13 mouse cellular contexts compared by ENCODE assay signal in the genomic region with DNA sequence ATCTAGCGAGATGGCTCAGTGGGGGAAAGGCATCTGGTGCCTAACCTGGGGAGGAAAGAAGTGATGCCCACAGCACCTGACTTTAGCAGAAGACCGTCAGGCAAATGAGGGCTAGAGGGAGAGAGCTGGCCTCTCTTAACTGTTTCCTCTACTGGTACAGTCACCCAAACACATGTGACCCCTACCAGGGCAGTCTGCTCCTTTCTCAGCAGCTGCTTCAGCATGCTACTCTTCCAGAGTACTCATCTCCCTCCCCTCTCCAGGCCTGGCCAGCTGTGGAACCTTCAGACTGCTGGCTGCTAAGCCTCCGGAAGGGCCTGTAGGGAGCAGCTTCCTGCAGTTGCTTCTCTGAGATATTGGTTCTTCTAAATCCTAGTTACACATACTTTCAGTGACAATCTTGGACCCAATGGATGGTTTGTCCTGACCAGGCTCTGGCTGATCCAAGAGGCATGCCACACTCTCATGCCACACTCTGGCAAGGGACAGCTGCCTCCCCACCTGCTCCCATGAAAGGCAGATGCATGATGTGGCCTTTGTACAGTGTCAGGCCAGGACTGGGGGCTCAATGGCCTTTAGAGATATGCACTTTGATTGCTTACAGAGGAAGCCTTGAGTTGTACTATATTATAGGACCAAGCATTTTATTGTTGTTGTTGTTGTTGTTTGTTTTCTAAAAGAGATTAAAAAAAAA.
DNase-seq lines count a peak whose midpoint lies in the region; ATAC-seq and TF ChIP-seq lines count a peak whose summit lies in the region.
"Had no signal": no experiment of that assay in that cellular context is flagged by ENCODE, and none has a peak within 500 bp of the region (broad histone marks: within the 10 kb centered on the region; RNA-seq: fewer than 3 reads in every experiment).

No protein-coding gene starts in this region.

- 80% methylated on average over 3 of the region's 3 CpGs for WGBS in kidney, embryonic 16.5 days
- WGBS in kidney, embryonic 14.5 days, result 86% methylated on average over 3 of the region's 3 CpGs
- 58% methylated on average over 3 of the region's 3 CpGs for WGBS in stomach, embryonic 16.5 days

- 0 out of 2 replicates have a peak, but pooled peaks cover 3% of the 10 kb centered on the region for H3K36me3 ChIP-seq in kidney, embryonic 16.5 days (ENCODE audit: insufficient read depth, low read length)
- no peaks in the 10 kb centered on the region; the same call in 1 of the 2 replicates for H3K36me3 ChIP-seq in kidney, embryonic 14.5 days (ENCODE audit: control insufficient read depth, insufficient read depth, low read length)
- no peaks in the 10 kb centered on the region for H3K36me3 ChIP-seq in stomach, embryonic 16.5 days (ENCODE audit: control insufficient read depth, insufficient read depth, low read length)

- no peaks in the 10 kb centered on the region for H3K27me3 ChIP-seq in kidney, embryonic 16.5 days (ENCODE audit: insufficient read depth, low read length)
- H3K27me3 ChIP-seq in kidney, embryonic 14.5 days (ENCODE audit: control insufficient read depth, insufficient read depth, low read length), result no peaks in the 10 kb centered on the region
- H3K27me3 ChIP-seq in stomach, embryonic 16.5 days (ENCODE audit: control insufficient read depth, insufficient read depth, low read length), result no peaks in the 10 kb centered on the region
- H3K27me3 ChIP-seq: embryonic facial prominence, embryonic 12.5 days; forebrain, embryonic 12.5 days; midbrain, embryonic 13.5 days; Patski had no signal

- H3K9me3 ChIP-seq in kidney, embryonic 16.5 days (ENCODE audit: low read length), result no peaks in the 10 kb centered on the region
- no peaks in the 10 kb centered on the region for H3K9me3 ChIP-seq in kidney, embryonic 14.5 days (ENCODE audit: control insufficient read depth, low read length)
- no peaks in the 10 kb centered on the region for H3K9me3 ChIP-seq in stomach, embryonic 16.5 days (replicated peaks; ENCODE audit: control insufficient read depth, low read length)
- H3K9me3 ChIP-seq: embryonic facial prominence, embryonic 12.5 days; forebrain, embryonic 12.5 days; midbrain, embryonic 13.5 days had no signal

- ATAC-seq in kidney, embryonic 16.5 days (ENCODE audit: low FRiP score, low TSS enrichment), result 0 out of 2 replicates have a peak, but pooled peaks have one; percentile 19
- no peak for ATAC-seq in kidney, embryonic 14.5 days (ENCODE audit: low FRiP score, low TSS enrichment)
- ATAC-seq in stomach, embryonic 16.5 days (ENCODE audit: insufficient read depth, low FRiP score), result 0 out of 2 replicates have a peak, but pooled peaks have one; percentile 10
- ATAC-seq: midbrain, embryonic 13.5 days; Patski had no signal

- DNase-seq in gastrocnemius, adult 2 months, result no peak
- DNase-seq in gastrocnemius, postnatal 25 days, result no peak
- DNase-seq in lung, postnatal 10 days, result peak; percentile 26
- DNase-seq in lung, postnatal 14 days, result no peak
- DNase-seq in adrenal gland, adult 8-10 months, result no peak
- DNase-seq: cerebellum, adult 11-12 months had no signal

- intact Hi-C loops in gastrocnemius, adult 2 months (cut with DNase I), result no loop called here

- H3K4me2 ChIP-seq in kidney, embryonic 16.5 days (replicated peaks; ENCODE audit: low read depth, low read length), result no peak overlapping the region
- H3K4me2 ChIP-seq in kidney, embryonic 14.5 days (replicated peaks; ENCODE audit: low read depth, low read length), result no peak overlapping the region
- no peak overlapping the region for H3K4me2 ChIP-seq in stomach, embryonic 16.5 days (ENCODE audit: low read depth, low read length)
- H3K4me2 ChIP-seq: embryonic facial prominence, embryonic 12.5 days; forebrain, embryonic 12.5 days; midbrain, embryonic 13.5 days had no signal

- TF ChIP-seq CTCF in gastrocnemius, adult 2 months (IDR thresholded peaks at IDR 0.05), result no peak

- no peak overlapping the region for H3K9ac ChIP-seq in kidney, embryonic 16.5 days (replicated peaks; ENCODE audit: low read length)
- no peak overlapping the region for H3K9ac ChIP-seq in kidney, embryonic 14.5 days (ENCODE audit: low read depth, low read length)
- H3K9ac ChIP-seq in stomach, embryonic 16.5 days (ENCODE audit: low read length), result 0 out of 2 replicates have a peak overlapping the region, but pooled peaks have one; percentile 22
- H3K9ac ChIP-seq: embryonic facial prominence, embryonic 12.5 days; forebrain, embryonic 12.5 days; midbrain, embryonic 13.5 days had no signal

- peak overlapping the region; percentile 12; the same call in 1 of the 2 replicates for H3K27ac ChIP-seq in gastrocnemius, adult 2 months
- no peak overlapping the region for H3K27ac ChIP-seq in kidney, embryonic 16.5 days (ENCODE audit: low read length)
- H3K27ac ChIP-seq in kidney, embryonic 14.5 days (ENCODE audit: low read depth, low read length), result no peak overlapping the region
- H3K27ac ChIP-seq in stomach, embryonic 16.5 days (ENCODE audit: low read length), result peak overlapping the region; percentile 21; the same call in 1 of the 2 replicates
- H3K27ac ChIP-seq: embryonic facial prominence, embryonic 12.5 days; forebrain, embryonic 12.5 days; midbrain, embryonic 13.5 days had no signal

- H3K4me1 ChIP-seq in kidney, embryonic 16.5 days (ENCODE audit: insufficient read depth, low read length), result no peaks in the 10 kb centered on the region
- no peaks in the 10 kb centered on the region for H3K4me1 ChIP-seq in kidney, embryonic 14.5 days (ENCODE audit: control insufficient read depth, insufficient read depth, low read length)
- H3K4me1 ChIP-seq in stomach, embryonic 16.5 days (ENCODE audit: control insufficient read depth, insufficient read depth, low read length), result peaks cover 5% of the 10 kb centered on the region
- H3K4me1 ChIP-seq: midbrain, embryonic 13.5 days had no signal

- no peak overlapping the region for H3K4me3 ChIP-seq in gastrocnemius, adult 2 months
- H3K4me3 ChIP-seq in kidney, embryonic 16.5 days (ENCODE audit: low read length), result no peak overlapping the region
- no peak overlapping the region for H3K4me3 ChIP-seq in kidney, embryonic 14.5 days (ENCODE audit: low read length)
- no peak overlapping the region for H3K4me3 ChIP-seq in stomach, embryonic 16.5 days (replicated peaks; ENCODE audit: low read length)
- H3K4me3 ChIP-seq: embryonic facial prominence, embryonic 12.5 days; forebrain, embryonic 12.5 days; midbrain, embryonic 13.5 days had no signal

Comparison
In these comparisons a context has a peak if more than half of its experiments do, and no peak if none do; other contexts are left out.
1. H3K27ac ChIP-seq: peak in gastrocnemius, adult 2 months (single experiment) and stomach, embryonic 16.5 days (single experiment); none in kidney, embryonic 16.5 days (single experiment) and kidney, embryonic 14.5 days (single experiment).